Mouse (Mus musculus): ENCODE measurements around the gene Synpo2l. TPM values are rescaled to one million over a fixed set of nuclear protein-coding genes. Genes with fewer than 3 reads are reported as not detected.
"Not testable (repeated sequence)": the region's sequence is repeated elsewhere in the genome, so short reads cannot be mapped to it uniquely, and the experiment has no call there.

Gene Synpo2l
- total RNA-seq, 2 experiments from 2014 or later, result 230 to 272 TPM

- DNase-seq, result peak; percentile 98
These were observed 27.3 kb downstream of the Synpo2l start, which contains the start of gene Usp54 for GRCm38 (mm10) chr14:20640644-20641437. Gene Usp54, minus strand, starts transcription at chr14:20641063.

GRCm38 (mm10) chr14:20639918-20640619, 28.1 kb downstream of the Synpo2l start:
- DNase-seq, result no peak

GRCm38 (mm10) chr14:20638702-20639101, 29.5 kb downstream of the Synpo2l start:
- no peak for DNase-seq

- no peak for DNase-seq
These were observed 30.2 kb downstream of the Synpo2l start for GRCm38 (mm10) chr14:20637818-20638574.

- DNase-seq, result not testable (repeated sequence)
These were observed 31.2 kb downstream of the Synpo2l start for GRCm38 (mm10) chr14:20636968-20637367.

GRCm38 (mm10) chr14:20635546-20635945, 32.6 kb downstream of the Synpo2l start:
- DNase-seq, result no peak

- DNase-seq, result no peak
These were observed 36.9 kb downstream of the Synpo2l start for GRCm38 (mm10) chr14:20631253-20631652.

GRCm38 (mm10) chr14:20626971-20627370, 41.2 kb downstream of the Synpo2l start:
- DNase-seq, result no peak

- no peak for DNase-seq
These were observed 41.7 kb downstream of the Synpo2l start for GRCm38 (mm10) chr14:20626447-20626846.

GRCm38 (mm10) chr14:20622907-20623306, 45.2 kb downstream of the Synpo2l start:
- DNase-seq, result no peak

- DNase-seq, result no peak
These were observed 45.7 kb downstream of the Synpo2l start for GRCm38 (mm10) chr14:20622412-20622811.

GRCm38 (mm10) chr14:20621903-20622302, 46.3 kb downstream of the Synpo2l start:
- no peak for DNase-seq

GRCm38 (mm10) chr14:20619131-20619530, 49.0 kb downstream of the Synpo2l start:
- DNase-seq, result no peak

- no peak for DNase-seq
These were observed 49.9 kb downstream of the Synpo2l start for GRCm38 (mm10) chr14:20618211-20618610.

- DNase-seq, result no peak
These were observed 51.7 kb downstream of the Synpo2l start for GRCm38 (mm10) chr14:20616421-20616820.

- no peak for DNase-seq
These were observed 53.1 kb downstream of the Synpo2l start for GRCm38 (mm10) chr14:20615075-20615474.

GRCm38 (mm10) chr14:20612820-20613219, 55.3 kb downstream of the Synpo2l start:
- DNase-seq, result no peak

- peak; percentile 70 for DNase-seq
These were observed 58.0 kb downstream of the Synpo2l start for GRCm38 (mm10) chr14:20610146-20610545.

GRCm38 (mm10) chr14:20609519-20609918, 58.6 kb downstream of the Synpo2l start:
- no peak for DNase-seq
